Mouse (Mus musculus) mouse embryonic stem cell (cell line): ENCODE measurements at regions not wholly inside any gene's neighbourhood (a gene's known extent, or its start where the extent isn't known, plus 50 kb on each side); places are given as distances from the start of the nearest gene placed in this dataset.

Experiments
- in situ Hi-C, 2 experiments: fragments of 300-500 bp; cut with MboI; formaldehyde crosslinking; loops; 1 replicate in 1 of 2; 3 replicates in 1 of 2; pipeline ENCODE4 v1.14.3; 2019 to 2020; ENCODE audit warnings: low sequenced_read_pairs in 2 of 2, low pct_unique_long_range_greater_than_20kb in 1 of 2, mixed read lengths in 1 of 2; ENCODE audit not compliant: unreplicated experiment in 1 of 2

DNA sequence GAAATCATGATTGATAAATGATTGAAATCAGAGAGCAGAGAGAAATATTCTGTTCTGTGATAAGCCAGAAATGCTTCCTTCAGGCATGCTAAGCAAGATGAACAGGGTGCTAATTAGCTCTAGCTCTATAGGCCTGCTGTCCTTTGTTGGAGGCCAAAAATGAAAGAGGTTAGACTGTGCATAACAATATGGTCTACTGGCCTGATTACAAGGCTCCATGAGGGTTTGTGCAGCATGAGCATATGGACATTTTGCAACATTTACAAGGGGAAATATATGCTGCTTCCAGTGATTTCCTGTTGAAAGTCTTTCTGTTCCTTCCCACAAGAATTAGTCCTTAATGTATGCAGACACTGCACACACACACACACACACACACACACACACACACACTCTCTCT lies 114.3 kb downstream of the Ldoc1 start:
- in situ Hi-C loops = loop anchor here in 1 of 2 experiments (25.0 kb wide), 1 partner anchor 161 kb away; no protein-coding TSS in a partner anchor

DNA sequence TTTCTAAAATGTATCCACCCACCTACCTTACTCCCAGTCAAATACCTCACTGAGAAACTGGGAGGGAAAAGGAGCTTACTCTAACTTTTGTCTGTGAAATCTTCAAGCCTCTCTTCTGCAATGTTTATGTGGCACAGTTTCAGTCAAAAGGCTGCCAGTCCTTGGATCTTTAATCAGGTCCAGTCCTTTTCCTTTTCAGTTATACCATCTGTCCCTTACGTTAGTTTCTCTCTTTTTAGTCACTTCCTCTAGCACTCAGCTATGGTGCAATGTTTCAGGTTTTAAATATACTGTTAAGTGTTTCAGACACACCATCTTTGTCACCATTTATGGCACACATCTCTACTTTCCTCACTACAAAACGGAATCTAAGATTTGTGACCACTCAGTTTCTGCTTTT lies 115.0 kb downstream of the Ldoc1 start:
- in situ Hi-C loops = loop anchor here in 1 of 2 experiments (25.0 kb wide), 1 partner anchor 162 kb away; no protein-coding TSS in a partner anchor
